Mouse (Mus musculus) neutrophil, adult 5-6 weeks (primary cell): ENCODE data around the gene AI837181. TPM values are rescaled to one million over a fixed set of nuclear protein-coding genes. Genes with fewer than 3 reads are reported as not detected.

Source experiments
- ATAC-seq: fragments of 151-379, 151-347 bp; 2 replicates; pipeline ENCODE4 v1.8.0; 2017; ENCODE audit warnings: mild to moderate bottlenecking, moderate TSS enrichment; ENCODE audit not compliant: insufficient number of reproducible peaks, poor library complexity, low FRiP score, severe bottlenecking; ENCODE audit errors: extremely low read depth
- total RNA-seq: library from RNA; stranded (forward); fragments of 200-1000 nt; gene quantifications from 2 replicates; pipeline ENCODE4 v1.2.3, GENCODE M21; 2017

Gene AI837181
- total RNA-seq, 1 experiment from 2014 or later = 22.2 TPM

GRCm38 (mm10) chr19:5461411-5461810 is 36.5 kb downstream of the AI837181 start:
- no peak for ATAC-seq

GRCm38 (mm10) chr19:5463212-5463611 is 38.3 kb downstream of the AI837181 start:
- no peak for ATAC-seq

GRCm38 (mm10) chr19:5463791-5464562 is 39.0 kb downstream of the AI837181 start:
- ATAC-seq = no peak

GRCm38 (mm10) chr19:5465037-5465436 is 40.1 kb downstream of the AI837181 start:
- ATAC-seq = no peak

- no peak for ATAC-seq
These were observed 42.1 kb downstream of the AI837181 start for GRCm38 (mm10) chr19:5466916-5467500.

- no peak for ATAC-seq
These were observed 43.4 kb downstream of the AI837181 start, which contains the start of gene Ctsw for GRCm38 (mm10) chr19:5468374-5468773. Ctsw (minus strand) TSS chr19:5468507.

GRCm38 (mm10) chr19:5471846-5472245 is 46.9 kb downstream of the AI837181 start:
- no peak for ATAC-seq

GRCm38 (mm10) chr19:5472857-5473256 is 47.9 kb downstream of the AI837181 start:
- no peak for ATAC-seq

GRCm38 (mm10) chr19:5473720-5474119 is 48.8 kb downstream of the AI837181 start, which contains the start of gene Efemp2:
Efemp2 (plus strand) TSS chr19:5473954.
- no peak for ATAC-seq

GRCm38 (mm10) chr19:5474281-5475068 is 49.5 kb downstream of the AI837181 start:
- no peak for ATAC-seq

GRCm38 (mm10) chr19:5475069-5475714 is 50.2 kb downstream of the AI837181 start:
- ATAC-seq = no peak

Other genes with a start within 250 kb of the AI837181 start
- 50.5 and 54.0 TPM in 2 replicates for gene Pacs1, start 152.0 kb upstream of the AI837181 start, total RNA-seq
- gene Sf3b2, start 129.7 kb upstream of the AI837181 start, total RNA-seq = 273 and 288 TPM in 2 replicates
- not detected in 2 replicates for gene Gal3st3, start 126.8 kb upstream of the AI837181 start, total RNA-seq
- not detected in 2 replicates for gene Catsper1, start 89.4 kb upstream of the AI837181 start, total RNA-seq
- gene Cst6, start 75.6 kb upstream of the AI837181 start, total RNA-seq = 1.4 TPM in 1 of 2 replicates, not detected in the other
- gene Eif1ad, start 58.4 kb upstream of the AI837181 start, total RNA-seq = 31.6 and 36.8 TPM in 2 replicates
- gene Banf1, start 58.0 kb upstream of the AI837181 start, total RNA-seq = 15.2 and 17.9 TPM in 2 replicates
- gene Sart1, start 36.4 kb upstream of the AI837181 start, total RNA-seq = 135 and 147 TPM in 2 replicates
- 1.5 TPM in 1 of 2 replicates, not detected in the other for gene Tsga10ip, start 22.6 kb upstream of the AI837181 start, total RNA-seq
- gene Drap1, start 165 bp upstream of the AI837181 start, total RNA-seq = 91.6 and 100 TPM in 2 replicates
- not detected in 2 replicates for gene Fosl1, start 22.4 kb downstream of the AI837181 start, total RNA-seq
- 2.3 and 2.8 TPM in 2 replicates for gene Ccdc85b, start 32.8 kb downstream of the AI837181 start, total RNA-seq
- 133 and 137 TPM in 2 replicates for gene Fibp, start 35.5 kb downstream of the AI837181 start, total RNA-seq
- gene Ctsw, start 43.4 kb downstream of the AI837181 start, total RNA-seq = 11.1 and 11.2 TPM in 2 replicates
- 0.70 TPM in 1 of 2 replicates, not detected in the other for gene Efemp2, start 48.8 kb downstream of the AI837181 start, total RNA-seq
- 19.0 and 22.0 TPM in 2 replicates for gene Mus81, start 63.3 kb downstream of the AI837181 start, total RNA-seq
- 1,009 and 1,084 TPM in 2 replicates for gene Cfl1, start 65.3 kb downstream of the AI837181 start, total RNA-seq
- gene 1700020D05Rik, start 78.6 kb downstream of the AI837181 start, total RNA-seq = 0.86 and 5.0 TPM in 2 replicates
- 7.4 and 11.3 TPM in 2 replicates for gene Snx32, start 85.4 kb downstream of the AI837181 start, total RNA-seq
- 0.23 and 0.25 TPM in 2 replicates for gene Ovol1, start 135.5 kb downstream of the AI837181 start, total RNA-seq
- gene Ap5b1, start 142.9 kb downstream of the AI837181 start, total RNA-seq = 14.6 and 18.0 TPM in 2 replicates
- 50.5 and 64.0 TPM in 2 replicates for gene Rnaseh2c, start 176.7 kb downstream of the AI837181 start, total RNA-seq
- 77.8 and 89.0 TPM in 2 replicates for gene Kat5, start 185.1 kb downstream of the AI837181 start, total RNA-seq
- 143 and 145 TPM in 2 replicates for gene Rela, start 212.3 kb downstream of the AI837181 start, total RNA-seq
- 199 and 249 TPM in 2 replicates for gene Sipa1, start 238.6 kb downstream of the AI837181 start, total RNA-seq